Mouse (Mus musculus) layer of hippocampus, adult 2 months (tissue): ENCODE results near the gene Irf2bp2. TPM values are rescaled to one million over a fixed set of nuclear protein-coding genes. Genes with fewer than 3 reads are reported as not detected.

Experiments
- DNase-seq, 2 experiments: peaks; one replicate each; pipeline ENCODE4 v3.0.0; 2022; ENCODE audit warnings: low spot score in 2 of 2
- H3K27ac ChIP-seq: fragments of 200-600 bp; 2 replicates; pipeline ENCODE4 v1.8.1; 2022
- H3K4me3 ChIP-seq: fragments of 200-600 bp; 2 replicates; pipeline ENCODE4 v1.8.1; 2022; ENCODE audit warnings: mild to moderate bottlenecking
- CTCF ChIP-seq: fragments of 200-600 bp; conservative IDR thresholded peaks from 2 replicates; pipeline ENCODE4 v1.8.1; 2022; ENCODE audit warnings: antibody characterized with exemption, mild to moderate bottlenecking, moderate library complexity
- total RNA-seq, 2 experiments: library from RNA; stranded (reverse); gene quantifications; 2 replicates each; pipeline ENCODE4 v1.2.3; 2021

Gene Irf2bp2
- total RNA-seq, 2 experiments from 2014 or later: 53.0 to 60.4 TPM

- TF ChIP-seq CTCF: no peak
- DNase-seq: no peak
- Histone ChIP-seq H3K27ac (peak overlapping the region; percentile 99), H3K4me3 (peak overlapping the region; percentile 93)
Observed at GRCm38 (mm10) chr8:126589507-126590023, 4.2 kb downstream of the Irf2bp2 start.

GRCm38 (mm10) chr8:126588636-126589506 is 4.9 kb downstream of the Irf2bp2 start:
- peak overlapping the region; percentile 99 for H3K27ac ChIP-seq

GRCm38 (mm10) chr8:126587836-126588503 is 5.8 kb downstream of the Irf2bp2 start:
- TF ChIP-seq CTCF: no peak
- DNase-seq: no peak
- peak overlapping the region; percentile 93 for H3K4me3 ChIP-seq
- peak overlapping the region; percentile 99 for H3K27ac ChIP-seq

More at GRCm38 (mm10) chr8:126588636-126589506, 4.9 kb downstream of the Irf2bp2 start:
- no peak for DNase-seq
- H3K4me3 ChIP-seq: peak overlapping the region; percentile 93
- no peak for TF ChIP-seq CTCF

- Histone ChIP-seq H3K27ac (peak overlapping the region; percentile 99), H3K4me3 (peak overlapping the region; percentile 93)
- TF ChIP-seq CTCF: no peak
- no peak for DNase-seq
Observed at GRCm38 (mm10) chr8:126586599-126587577, 6.9 kb downstream of the Irf2bp2 start.

- H3K4me3 ChIP-seq: peak overlapping the region; percentile 17; the same call in 1 of the 2 replicates
- peak overlapping the region; percentile 99 for H3K27ac ChIP-seq
- no peak for TF ChIP-seq CTCF
- no peak for DNase-seq
Observed at GRCm38 (mm10) chr8:126586101-126586500, 7.7 kb downstream of the Irf2bp2 start.

GRCm38 (mm10) chr8:126585561-126586031 is 8.2 kb downstream of the Irf2bp2 start:
- Histone ChIP-seq H3K27ac (peak overlapping the region; percentile 99), H3K4me3 (peak overlapping the region; percentile 17; the same call in 1 of the 2 replicates)
- TF ChIP-seq CTCF: no peak
- no peak for DNase-seq

GRCm38 (mm10) chr8:126584844-126585231 is 8.9 kb downstream of the Irf2bp2 start:
- no peak for TF ChIP-seq CTCF
- H3K27ac ChIP-seq: peak overlapping the region; percentile 99
- DNase-seq: no peak
- peak overlapping the region; percentile 60 for H3K4me3 ChIP-seq

- no peak for TF ChIP-seq CTCF
- H3K27ac ChIP-seq: peak overlapping the region; percentile 99
- peak overlapping the region; percentile 60 for H3K4me3 ChIP-seq
- peak; percentile 58 to 69 for DNase-seq
Observed at GRCm38 (mm10) chr8:126583971-126584843, 9.6 kb downstream of the Irf2bp2 start.

- Histone ChIP-seq H3K27ac (peak overlapping the region; percentile 99), H3K4me3 (peak overlapping the region; percentile 60)
- TF ChIP-seq CTCF: no peak
- DNase-seq: no peak
Observed at GRCm38 (mm10) chr8:126583534-126583933, 10.3 kb downstream of the Irf2bp2 start.

- H3K4me3 ChIP-seq: no peak overlapping the region
- DNase-seq: no peak
- no peak for TF ChIP-seq CTCF
- H3K27ac ChIP-seq: peak overlapping the region; percentile 67; the same call in 1 of the 2 replicates
Observed at GRCm38 (mm10) chr8:126583018-126583417, 10.8 kb downstream of the Irf2bp2 start.

GRCm38 (mm10) chr8:126582509-126582908 is 11.3 kb downstream of the Irf2bp2 start:
- DNase-seq: peak; percentile 43 to 63
- Histone ChIP-seq H3K4me3 (no peak overlapping the region), H3K27ac (peak overlapping the region; percentile 67; the same call in 1 of the 2 replicates)
- peak; percentile 86 for TF ChIP-seq CTCF
